Mouse (Mus musculus) gastrocnemius, postnatal 25 days (tissue): ENCODE data around the gene Syne3. TPM values are rescaled to one million over a fixed set of nuclear protein-coding genes. Genes with fewer than 3 reads are reported as not detected.

Experiments used
- DNase-seq: peaks from one replicate; pipeline ENCODE4 v3.0.0; 2022
- total RNA-seq, 2 experiments: library from RNA; stranded (reverse); gene quantifications; 1 replicate in 1 of 2; 2 replicates in 1 of 2; pipeline ENCODE4 v1.2.3; 2021

The Syne3 gene
- total RNA-seq, 2 experiments from 2014 or later, result 3.2 to 4.6 TPM

DNA sequence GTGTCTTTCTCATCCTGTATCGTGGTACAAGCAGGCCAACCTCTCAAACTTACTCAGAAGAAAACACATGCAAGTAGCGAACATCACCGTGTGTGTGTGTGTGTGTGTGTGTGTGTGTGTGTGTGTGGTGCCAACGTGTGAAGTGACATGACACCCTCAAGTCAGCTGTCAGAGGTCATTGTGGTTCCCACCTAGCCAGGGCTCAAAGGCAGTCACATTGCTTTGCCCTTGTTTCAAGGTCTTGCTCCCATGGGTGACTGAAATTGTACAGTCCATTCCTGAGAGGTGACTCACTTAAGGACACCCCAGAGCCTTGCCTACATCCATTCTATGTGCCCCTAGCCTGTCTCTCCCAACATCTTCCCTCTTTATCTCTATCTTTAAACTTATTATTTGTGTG lies 40.0 kb downstream of the Syne3 start:
- DNase-seq, result no peak

DNA sequence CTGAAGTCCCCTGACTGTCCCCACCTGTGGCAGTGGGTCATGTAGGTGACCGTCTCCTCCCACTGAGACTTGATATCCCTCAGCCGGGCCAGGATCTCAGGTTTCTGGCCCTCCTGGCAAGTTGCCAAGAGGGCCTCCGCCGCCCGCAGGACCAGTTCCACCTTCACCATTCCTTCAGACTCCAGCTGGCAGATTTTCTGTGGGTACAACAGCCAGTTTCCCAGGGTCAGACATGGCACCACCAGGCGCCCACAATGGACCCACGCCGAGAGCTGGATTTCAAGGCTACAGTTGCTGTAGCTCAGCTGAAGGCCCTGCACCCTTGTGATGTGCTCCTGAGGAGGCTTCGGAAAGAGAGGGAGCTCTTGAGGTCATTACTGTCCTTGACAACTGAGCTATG lies 40.4 kb downstream of the Syne3 start:
- DNase-seq, result peak; percentile 23

GRCm38 (mm10) chr12:104964953-104965911 lies 44.4 kb downstream of the Syne3 start:
- DNase-seq, result no peak

DNA sequence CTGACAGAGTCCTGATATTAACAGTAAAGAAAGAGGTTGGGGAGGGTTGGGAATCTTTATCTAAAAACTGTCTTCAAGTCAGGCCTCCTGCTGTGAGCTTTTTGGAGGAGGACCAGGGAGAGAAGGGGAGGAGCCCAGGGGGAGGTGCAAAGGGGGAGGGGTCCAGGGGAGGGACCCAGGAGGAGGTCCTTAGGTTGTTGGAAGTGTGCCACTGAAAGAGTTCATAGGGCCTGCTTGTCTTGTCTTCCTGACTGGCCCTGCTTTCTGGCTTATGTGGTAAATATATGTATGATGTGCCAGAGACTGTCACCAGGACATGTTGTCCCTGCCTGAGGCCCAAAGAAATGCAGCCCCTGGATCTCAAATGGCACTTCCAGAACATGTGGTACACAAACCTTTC lies 49.2 kb downstream of the Syne3 start:
- no peak for DNase-seq

DNA sequence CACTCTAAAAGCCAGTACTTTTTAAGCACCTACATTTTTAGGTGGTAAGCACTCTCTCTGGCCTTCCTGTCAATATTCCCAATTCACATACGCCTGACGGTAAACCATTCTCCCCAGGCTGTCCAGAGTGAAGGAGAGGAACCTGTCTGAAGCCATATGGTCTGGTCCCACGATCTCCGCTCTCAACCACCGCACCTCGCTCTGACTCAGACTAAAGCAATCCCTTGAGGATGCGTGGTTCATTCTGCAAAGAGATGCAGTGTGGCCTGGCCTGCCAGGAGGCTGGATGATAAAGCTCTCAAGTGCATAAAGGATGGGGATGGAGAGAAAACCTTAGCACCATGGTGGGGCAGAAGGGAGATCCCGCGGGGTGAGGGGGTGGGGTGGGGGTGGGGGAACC lies 49.6 kb downstream of the Syne3 start:
- DNase-seq, result no peak

DNA sequence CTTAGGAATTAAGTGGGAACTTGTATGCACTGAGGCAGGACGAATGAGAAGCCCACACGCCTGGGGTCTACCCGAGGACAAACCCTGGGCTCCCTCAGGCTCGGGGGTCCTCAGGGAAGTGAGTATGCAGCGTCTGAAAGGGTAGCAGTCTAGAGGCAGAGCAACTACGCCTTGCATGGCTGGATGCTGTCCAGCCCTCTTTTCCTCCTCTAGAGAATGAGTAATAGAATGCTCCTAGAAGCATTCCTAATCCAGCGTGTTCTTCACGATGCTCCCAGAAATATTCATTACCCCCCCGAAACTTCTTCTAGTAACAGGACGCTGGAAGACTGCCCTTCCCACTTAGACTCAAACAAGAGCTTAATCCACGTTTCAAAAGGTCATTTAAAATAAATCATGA lies 51.3 kb downstream of the Syne3 start:
- no peak for DNase-seq

- DNase-seq, result no peak
These were observed 52.4 kb downstream of the Syne3 start for GRCm38 (mm10) chr12:104957165-104957564.

GRCm38 (mm10) chr12:104956406-104956805 lies 53.2 kb downstream of the Syne3 start:
- no peak for DNase-seq

- no peak for DNase-seq
These were observed 54.4 kb downstream of the Syne3 start for GRCm38 (mm10) chr12:104955003-104955800.

- no peak for DNase-seq
These were observed 55.7 kb downstream of the Syne3 start for GRCm38 (mm10) chr12:104953941-104954340.

DNA sequence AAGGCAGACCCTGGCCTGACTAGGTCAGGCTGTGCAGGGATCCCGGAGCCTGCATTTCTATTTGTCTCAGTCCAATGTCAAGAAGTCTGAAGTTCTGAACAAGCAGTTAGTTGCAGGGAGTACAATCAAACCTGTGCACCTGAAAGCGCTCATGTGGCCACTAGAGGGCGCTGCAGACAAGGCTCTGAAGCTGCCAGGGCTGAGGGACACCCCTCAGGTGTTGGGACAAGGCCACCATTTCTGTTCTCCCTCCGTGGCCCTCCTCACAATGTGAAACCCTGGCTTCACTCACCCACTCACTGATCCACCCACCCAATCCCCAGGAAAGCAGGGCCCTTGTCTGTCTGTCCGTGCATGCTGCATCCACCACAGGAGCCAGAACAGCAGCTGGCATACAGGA lies 57.2 kb downstream of the Syne3 start:
- DNase-seq, result peak; percentile 34

- DNase-seq, result no peak
These were observed 61.7 kb downstream of the Syne3 start for GRCm38 (mm10) chr12:104947911-104948310.

DNA sequence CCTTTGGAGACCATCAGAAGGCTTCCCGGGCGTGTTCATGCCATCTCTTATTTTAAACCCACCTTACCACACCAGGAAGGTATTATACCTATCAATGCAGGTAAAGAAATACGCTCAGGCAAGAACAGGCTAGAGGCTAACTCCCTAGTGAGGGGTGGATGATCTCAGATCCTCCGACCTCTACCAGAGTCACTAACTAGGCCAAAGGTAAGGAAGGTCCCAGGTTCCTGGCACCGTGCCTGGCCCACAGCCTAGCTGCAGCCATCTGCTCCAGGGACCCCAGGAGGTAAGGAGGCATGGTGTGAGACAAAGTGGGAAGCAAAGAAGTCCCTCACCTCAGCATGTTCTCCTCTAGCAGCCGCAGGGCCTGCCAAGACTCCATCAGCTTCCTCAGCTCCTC lies 63.4 kb downstream of the Syne3 start:
- DNase-seq, result no peak

DNA sequence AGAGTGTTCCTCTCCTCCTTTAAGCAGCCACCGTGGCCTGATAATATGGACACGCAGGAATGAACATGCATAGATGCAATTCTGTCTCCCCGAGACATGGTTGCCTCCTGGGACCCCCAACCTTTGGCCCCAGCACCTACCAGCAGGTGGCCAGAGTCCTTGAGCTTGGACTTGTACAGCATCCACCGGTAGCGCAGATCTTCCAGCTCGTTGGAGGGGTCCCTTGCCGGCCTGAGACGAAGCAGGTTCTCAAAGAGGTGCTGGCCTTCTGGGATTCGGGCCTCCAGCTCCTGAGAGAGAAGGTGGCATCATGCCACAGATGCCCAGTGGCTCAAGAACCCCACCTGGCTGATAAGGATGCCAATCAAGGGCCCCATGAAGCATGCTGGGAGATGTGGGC lies 69.1 kb downstream of the Syne3 start:
- DNase-seq, result no peak

GRCm38 (mm10) chr12:104940027-104940386 lies 69.6 kb downstream of the Syne3 start:
- no peak for DNase-seq

GRCm38 (mm10) chr12:104939372-104940026 lies 70.1 kb downstream of the Syne3 start:
- peak; percentile 51 for DNase-seq

DNA sequence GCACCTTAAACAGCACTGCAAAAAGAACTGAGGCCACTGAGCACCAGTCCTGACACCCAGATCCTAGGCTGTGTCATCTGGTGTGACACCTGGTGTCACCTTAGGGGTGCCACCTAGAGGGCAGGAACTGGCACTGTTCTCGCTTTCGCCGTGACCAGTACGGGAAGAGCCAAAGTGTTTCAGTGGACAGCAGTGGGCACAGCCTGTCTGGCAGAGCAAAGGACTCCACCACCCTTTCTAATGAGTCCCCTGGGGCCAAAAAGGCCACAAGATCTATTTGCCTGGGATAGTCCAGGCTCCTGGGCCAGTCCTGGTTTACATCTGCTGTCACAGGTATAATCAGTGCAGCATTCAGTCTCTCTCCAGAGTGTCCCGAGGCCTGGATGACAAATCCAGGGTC lies 70.7 kb downstream of the Syne3 start:
- DNase-seq, result no peak

- DNase-seq, result no peak
These were observed 73.4 kb downstream of the Syne3 start for GRCm38 (mm10) chr12:104936223-104936622.

DNA sequence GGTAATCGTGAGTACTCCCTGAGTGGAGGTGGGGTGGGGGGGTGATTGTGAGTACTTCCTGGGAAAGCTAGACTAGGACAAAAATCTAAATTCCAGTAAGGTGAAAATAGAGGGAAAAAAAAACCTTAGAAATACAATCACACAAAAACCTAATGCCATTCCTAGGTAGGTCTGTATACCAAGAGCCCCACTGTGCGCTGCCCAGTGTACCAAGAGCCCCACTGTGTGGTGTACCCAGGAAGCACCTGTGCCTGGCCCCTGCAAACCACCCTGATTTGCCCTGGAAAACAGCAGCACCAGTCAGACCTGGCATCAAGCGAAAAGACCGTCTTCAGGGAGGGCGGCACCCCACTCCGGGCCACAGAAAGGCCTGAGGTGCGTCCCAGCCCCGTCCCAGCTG lies 74.5 kb downstream of the Syne3 start:
- DNase-seq, result no peak

DNA sequence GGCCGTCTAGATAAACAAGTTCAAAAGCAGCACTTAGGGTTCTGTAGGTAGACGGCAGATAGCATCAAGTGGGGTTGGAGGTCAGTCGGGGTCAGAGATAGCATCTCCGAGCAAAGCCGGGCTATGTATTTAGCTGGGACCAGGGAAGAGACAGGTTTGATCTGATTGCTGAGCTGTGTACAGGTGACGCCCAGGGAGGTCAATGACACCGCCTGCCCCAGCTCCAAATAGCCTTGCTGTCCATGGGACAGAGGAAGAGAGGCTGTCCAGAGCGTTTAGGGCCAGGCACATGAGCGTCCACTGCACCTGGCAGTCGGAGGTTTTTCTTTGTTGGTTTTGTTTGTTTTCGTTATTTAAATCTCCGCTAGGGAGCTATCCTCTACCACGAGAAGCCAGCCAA lies 75.8 kb downstream of the Syne3 start:
- DNase-seq, result no peak

- no peak for DNase-seq
These were observed 76.4 kb downstream of the Syne3 start for GRCm38 (mm10) chr12:104933217-104933616.

DNA sequence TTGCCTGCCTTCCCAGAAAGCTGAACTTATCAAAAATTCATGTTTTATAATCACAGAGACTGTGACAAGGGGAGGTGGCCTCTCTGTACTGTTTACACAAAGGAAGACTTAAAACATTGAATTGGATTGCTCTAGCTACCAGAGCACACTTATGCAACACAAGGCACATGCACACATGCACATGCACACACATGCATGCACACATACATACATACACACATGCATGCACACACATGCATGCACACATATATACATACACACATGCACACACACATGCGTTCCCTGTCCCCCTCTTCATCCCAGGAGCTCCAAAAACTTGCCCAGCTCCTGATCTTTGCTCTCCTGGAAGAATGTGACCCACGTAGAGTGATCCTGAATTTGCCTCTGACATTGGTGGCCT lies 83.8 kb downstream of the Syne3 start:
- no peak for DNase-seq

DNA sequence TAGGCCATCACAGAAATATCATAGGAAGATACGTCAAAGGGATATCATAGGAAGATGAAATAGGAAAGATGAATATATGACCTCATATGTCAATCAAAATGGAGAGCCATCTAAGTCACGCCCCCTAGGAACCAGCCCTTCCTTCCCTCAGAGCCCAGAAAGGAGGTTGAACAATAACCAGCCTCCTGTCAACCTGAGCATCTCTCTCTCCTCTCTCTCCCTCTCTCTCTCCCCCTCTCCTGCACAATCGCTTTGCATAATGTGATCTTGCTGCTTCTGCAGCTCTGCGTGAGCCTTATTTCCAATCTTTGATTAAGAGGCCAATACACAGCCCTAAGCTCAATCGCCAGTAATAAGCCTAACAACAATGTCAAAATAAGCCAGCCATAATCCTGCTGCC lies 84.6 kb downstream of the Syne3 start:
- no peak for DNase-seq
